Mouse (Mus musculus) bone marrow macrophage, adult 2 months (primary cell): ENCODE results near the gene Polr3h.

ENCODE experiments used
- CTCF ChIP-seq: IDR thresholded peaks from 2 replicates; pipeline ENCODE4 v1.5.1; 2012; ENCODE audit warnings: low read depth, mild to moderate bottlenecking, low read length, moderate library complexity
- POLR2A ChIP-seq: IDR thresholded peaks from 2 replicates; pipeline ENCODE4 v1.6.1; 2012; ENCODE audit warnings: mild to moderate bottlenecking, low read depth, low read length, borderline replicate concordance

- TF ChIP-seq POLR2A, result no peak
- TF ChIP-seq CTCF, result no peak
These were observed 79.3 kb downstream of the Polr3h start for GRCm38 (mm10) chr15:81846755-81847154.
